21 mouse cellular contexts compared by ENCODE assay signal in the genomic region with DNA sequence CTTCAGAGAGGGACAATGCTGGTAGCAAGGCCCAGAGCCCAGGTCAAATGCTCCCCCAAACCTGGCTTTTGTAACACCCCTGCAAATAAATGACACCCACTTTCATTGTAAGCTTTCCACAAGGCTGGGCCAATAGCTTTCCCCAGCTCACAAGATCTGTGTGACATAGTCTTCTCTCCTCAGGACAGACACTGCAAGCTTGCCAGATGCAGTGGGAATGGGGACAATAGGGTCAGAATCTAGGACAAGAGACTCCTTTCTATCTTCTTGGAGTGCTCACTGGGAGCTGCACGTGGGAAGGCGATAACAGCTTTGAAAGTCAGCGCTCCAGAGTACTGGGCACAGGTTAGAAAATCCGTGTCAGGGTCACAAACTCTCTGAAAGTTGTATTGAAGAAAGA. TPM values are rescaled to one million over a fixed set of nuclear protein-coding genes. Genes with fewer than 3 reads are reported as not detected.
"Had no signal": no experiment of that assay in that cellular context is flagged by ENCODE, and none has a peak within 500 bp of the region (broad histone marks: within the 10 kb centered on the region; RNA-seq: fewer than 3 reads in every experiment).

No protein-coding gene starts in this region.

- H3K27me3 ChIP-seq: kidney, embryonic 15.5 days; liver, embryonic 15.5 days; lung, embryonic 15.5 days had no signal

- ATAC-seq: liver, embryonic 12.5 days; midbrain, embryonic 13.5 days; midbrain, embryonic 16.5 days had no signal

- H3K9ac ChIP-seq: kidney, embryonic 15.5 days; limb, embryonic 13.5 days; liver, embryonic 12.5 days; liver, embryonic 15.5 days; lung, embryonic 15.5 days; midbrain, embryonic 13.5 days; neural tube, embryonic 13.5 days had no signal

- H3K4me2 ChIP-seq: lung, embryonic 15.5 days; midbrain, embryonic 13.5 days had no signal

- H3K27ac ChIP-seq: kidney, embryonic 15.5 days; limb, embryonic 10.5 days; limb, embryonic 13.5 days; liver, embryonic 12.5 days; liver, embryonic 15.5 days; lung, embryonic 15.5 days; midbrain, embryonic 10.5 days; midbrain, embryonic 13.5 days; neural tube, embryonic 13.5 days; stomach, postnatal 0 days had no signal

- H3K4me3 ChIP-seq: kidney, embryonic 15.5 days; limb, embryonic 10.5 days; limb, embryonic 13.5 days; liver, embryonic 12.5 days; liver, embryonic 15.5 days; lung, embryonic 15.5 days; midbrain, embryonic 10.5 days; midbrain, embryonic 13.5 days; myocyte; neural tube, embryonic 13.5 days had no signal

- H3K9me3 ChIP-seq: limb, embryonic 10.5 days; limb, embryonic 13.5 days; liver, embryonic 12.5 days; liver, embryonic 15.5 days; lung, embryonic 15.5 days; midbrain, embryonic 13.5 days; neural tube, embryonic 13.5 days had no signal

- H3K36me3 ChIP-seq: kidney, embryonic 15.5 days; limb, embryonic 10.5 days; limb, embryonic 13.5 days; liver, embryonic 12.5 days; liver, embryonic 15.5 days; lung, embryonic 15.5 days; midbrain, embryonic 10.5 days; midbrain, embryonic 13.5 days; neural tube, embryonic 13.5 days had no signal

- DNase-seq: kidney, postnatal 10 days; kidney, postnatal 36 days; liver; lung, adult 18-20 months; lung, postnatal 10 days; lung, postnatal 36 days; right cerebral cortex, adult 18-20 months; right cerebral cortex, postnatal 14 days; right cerebral cortex, postnatal 4 days had no signal

RNA-seq across cellular contexts. Expression of a gene that starts 1.2 kb away (rescaled TPM):
- polyA plus RNA-seq: midbrain, embryonic 13.5 days had no signal
